ENCODE assay signal across 13 mouse cellular contexts in the genomic region with DNA sequence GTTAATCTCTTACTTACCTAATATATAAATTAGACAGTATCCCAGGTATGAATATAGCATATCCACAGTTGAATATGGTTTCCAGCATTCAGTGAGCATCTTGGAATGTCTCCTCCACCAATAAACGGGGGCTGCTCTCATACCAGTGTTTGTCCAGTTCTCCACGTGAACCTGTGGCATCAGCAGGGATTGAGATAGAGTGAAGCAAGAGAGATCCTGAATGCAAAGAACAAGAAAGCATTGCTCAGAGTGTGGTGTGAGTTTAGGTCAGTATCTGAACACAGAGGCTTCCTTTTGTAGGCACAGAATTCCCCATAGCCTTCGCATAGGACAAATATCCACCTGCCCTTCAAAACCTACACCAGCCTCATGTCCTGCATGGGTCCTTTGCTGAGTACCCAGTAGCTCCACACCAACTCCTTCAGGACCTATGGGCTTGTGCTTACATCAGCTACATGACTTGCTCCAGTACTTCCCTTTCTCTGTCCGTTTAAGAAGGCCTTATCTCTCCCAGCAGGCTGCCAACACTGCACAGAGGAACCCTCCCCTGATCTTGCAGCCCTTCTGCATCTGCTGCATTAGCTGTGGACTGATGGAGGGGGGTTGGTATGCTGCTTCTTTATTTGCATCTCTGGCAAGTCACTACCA. TPM values are rescaled to one million over a fixed set of nuclear protein-coding genes. Genes with fewer than 3 reads are reported as not detected.
DNase-seq lines count a peak whose midpoint lies in the region; ATAC-seq and TF ChIP-seq lines count a peak whose summit lies in the region.
"Had no signal": no experiment of that assay in that cellular context is flagged by ENCODE, and none has a peak within 500 bp of the region (broad histone marks: within the 10 kb centered on the region; RNA-seq: fewer than 3 reads in every experiment).

No protein-coding gene starts in this region.

- no peak overlapping the region for H3K4me2 ChIP-seq in embryonic facial prominence, embryonic 14.5 days (ENCODE audit: low read depth, low read length)
- H3K4me2 ChIP-seq in liver, postnatal 0 days (ENCODE audit: low read depth, low read length) = peak overlapping the region; percentile 45

- no peak for TF ChIP-seq CTCF in liver, postnatal 0 days (IDR thresholded peaks at IDR 0.05; ENCODE audit: low read depth)

- 74% methylated on average over 4 of the region's 4 CpGs for WGBS in embryonic facial prominence, embryonic 14.5 days
- 74% methylated on average over 4 of the region's 4 CpGs for WGBS in embryonic facial prominence, embryonic 10.5 days
- WGBS in liver, postnatal 0 days (ENCODE audit: insufficient replicate concordance) = 40% methylated on average over 4 of the region's 4 CpGs

- no peak overlapping the region for H3K4me3 ChIP-seq in embryonic facial prominence, embryonic 14.5 days (ENCODE audit: low read depth, low read length)
- no peak overlapping the region for H3K4me3 ChIP-seq in embryonic facial prominence, embryonic 10.5 days
- no peak overlapping the region for H3K4me3 ChIP-seq in liver, postnatal 0 days (ENCODE audit: low read depth, low read length)

- H3K36me3 ChIP-seq in embryonic facial prominence, embryonic 14.5 days (ENCODE audit: control insufficient read depth, insufficient read depth, low read length) = no peaks in the 10 kb centered on the region
- no peaks in the 10 kb centered on the region for H3K36me3 ChIP-seq in embryonic facial prominence, embryonic 10.5 days (replicated peaks)
- H3K36me3 ChIP-seq in liver, postnatal 0 days (replicated peaks; ENCODE audit: insufficient read depth, low read length) = no peaks in the 10 kb centered on the region

- ATAC-seq in embryonic facial prominence, embryonic 14.5 days (ENCODE audit: low read depth) = no peak
- peak; percentile 92 for ATAC-seq in erythroblast, adult 5-6 weeks (replicated peaks; ENCODE audit: low FRiP score, poor library complexity, severe bottlenecking)
- ATAC-seq in liver, postnatal 0 days = peak; percentile 98

- H3K9me3 ChIP-seq in embryonic facial prominence, embryonic 14.5 days (ENCODE audit: control insufficient read depth, low read length) = no peaks in the 10 kb centered on the region
- no peaks in the 10 kb centered on the region for H3K9me3 ChIP-seq in embryonic facial prominence, embryonic 10.5 days
- no peaks in the 10 kb centered on the region for H3K9me3 ChIP-seq in liver, postnatal 0 days (ENCODE audit: low read length)

- H3K4me1 ChIP-seq in embryonic facial prominence, embryonic 14.5 days (ENCODE audit: control insufficient read depth, insufficient read depth, low read length) = no peaks in the 10 kb centered on the region
- no peaks in the 10 kb centered on the region for H3K4me1 ChIP-seq in embryonic facial prominence, embryonic 10.5 days
- peaks cover 32% of the 10 kb centered on the region for H3K4me1 ChIP-seq in liver, postnatal 0 days (ENCODE audit: insufficient read depth)

- intact Hi-C loops in gastrocnemius, postnatal 14 days (cut with DNase I; ENCODE audit: low total_unique reads) = no loop called here

- H3K27me3 ChIP-seq in embryonic facial prominence, embryonic 14.5 days (replicated peaks; ENCODE audit: control insufficient read depth, insufficient read depth, low read length) = no peaks in the 10 kb centered on the region
- no peaks in the 10 kb centered on the region for H3K27me3 ChIP-seq in embryonic facial prominence, embryonic 10.5 days (replicated peaks; ENCODE audit: low read depth, poor library complexity, severe bottlenecking)
- no peaks in the 10 kb centered on the region for H3K27me3 ChIP-seq in liver, postnatal 0 days (ENCODE audit: insufficient read depth, low read length)

- no peak overlapping the region for H3K9ac ChIP-seq in embryonic facial prominence, embryonic 14.5 days (ENCODE audit: low read depth, low read length)
- H3K9ac ChIP-seq in liver, postnatal 0 days (replicated peaks) = 0 out of 2 replicates have a peak overlapping the region, but pooled peaks have one; percentile 21

- TF ChIP-seq EP300 in liver, postnatal 0 days (IDR thresholded peaks at IDR 0.05; ENCODE audit: low read depth) = peak; percentile 96

- DNase-seq in embryonic facial prominence, embryonic 14.5 days (ENCODE audit: low spot score) = peak; percentile 10
- no peak for DNase-seq in embryonic facial prominence, embryonic 10.5 days (ENCODE audit: low spot score)
- peak; percentile 71 for DNase-seq in 416B (ENCODE audit: low read depth)
- peak; percentile 58 for DNase-seq in liver, postnatal 0 days
- DNase-seq in natural killer cell, adult 2 months (ENCODE audit: low spot score in 2 of 2) = no peak
- no peak for DNase-seq in gastrocnemius, postnatal 14 days
- DNase-seq in lung, adult 18-20 months = no peak
- DNase-seq: embryo, embryonic 11 days; kidney, adult 9 months; layer of hippocampus, adult 9-11 months; lung, postnatal 4 days; thymus, adult 18-20 months had no signal

- no peak overlapping the region for H3K27ac ChIP-seq in embryonic facial prominence, embryonic 14.5 days (replicated peaks; ENCODE audit: low read depth, low read length)
- no peak overlapping the region for H3K27ac ChIP-seq in embryonic facial prominence, embryonic 10.5 days (replicated peaks)
- peak overlapping the region; percentile 84 for H3K27ac ChIP-seq in liver, postnatal 0 days (ENCODE audit: low read depth)

RNA-seq across cellular contexts. Expression of a gene that starts 44.7 kb away (rescaled TPM):
- 17.5 and 18.2 TPM in 2 replicates for polyA plus RNA-seq in embryonic facial prominence, embryonic 14.5 days (2014; fragmentation: Nextera tagmentation; extraction: Ambion mirVana)
- polyA plus RNA-seq in embryonic facial prominence, embryonic 10.5 days (2016; fragmentation: Nextera tagmentation; extraction: Ambion mirVana) = 11.8 and 13.0 TPM in 2 replicates
- 18.3 and 21.5 TPM in 2 replicates for total RNA-seq in erythroblast, adult 5-6 weeks (2015; ENCODE audit: low replicate concordance)
- total RNA-seq in erythroblast, adult 5-6 weeks (2017; ENCODE audit: low replicate concordance) = 27.3 and 29.6 TPM in 2 replicates
- 5.8 and 5.9 TPM in 2 replicates for polyA plus RNA-seq in liver, postnatal 0 days (2015; fragmentation: Nextera tagmentation; extraction: Ambion mirVana)
- total RNA-seq in gastrocnemius, postnatal 14 days (2021) = 1 to 10 TPM; 7.2 to 9.5 TPM

Comparison
In these comparisons a context has a peak if more than half of its experiments do, and no peak if none do; other contexts are left out.
1. DNase-seq: peak in embryonic facial prominence, embryonic 14.5 days (single experiment), 416B (single experiment) and liver, postnatal 0 days (single experiment); none in embryonic facial prominence, embryonic 10.5 days (single experiment), natural killer cell, adult 2 months (0 of 2), gastrocnemius, postnatal 14 days (single experiment) and lung, adult 18-20 months (0 of 2).